Mouse (Mus musculus) thymus, adult 2 months (tissue): ENCODE results near the gene Ctdsp1.

Experiments
- CTCF ChIP-seq: fragments of 200-500 bp; IDR thresholded peaks from 2 replicates; pipeline ENCODE4 v1.5.1; 2012; ENCODE audit warnings: mild to moderate bottlenecking, control low read depth, low read length, moderate library complexity, borderline replicate concordance; ENCODE audit not compliant: control insufficient read depth, poor library complexity, insufficient read depth; ENCODE audit errors: extremely low read depth
- POLR2A ChIP-seq: fragments of 200-500 bp; IDR thresholded peaks from 2 replicates; pipeline ENCODE4 v1.6.1; 2012; ENCODE audit warnings: mild to moderate bottlenecking, low read length, control low read depth, moderate library complexity; ENCODE audit not compliant: control insufficient read depth, poor library complexity, insufficient read depth; ENCODE audit errors: extremely low read depth

GRCm38 (mm10) chr1:74359952-74360517, 31.3 kb upstream of the Ctdsp1 start:
- TF ChIP-seq POLR2A (no peak), CTCF (no peak)
